Mouse (Mus musculus) lung, embryonic 14.5 days (tissue): Measurements from ENCODE around the gene Arf3. TPM values are rescaled to one million over a fixed set of nuclear protein-coding genes. Genes with fewer than 3 reads are reported as not detected.

Experiments
- ATAC-seq: fragments of 200-750 bp; cut with Nextera tagmentation; 2 replicates; pipeline ENCODE4 v1.8.0; 2017; ENCODE audit warnings: mild to moderate bottlenecking, moderate TSS enrichment, moderate library complexity; ENCODE audit not compliant: insufficient read depth
- DNase-seq: peaks from one replicate; pipeline ENCODE4 v3.0.0-alpha.2; 2015
- H3K27ac ChIP-seq: fragments of 300-500 bp; sonication (generic); 2 replicates; pipeline ENCODE4 v1.5.1; 2014; ENCODE audit warnings: low read depth, mild to moderate bottlenecking, moderate library complexity
- H3K27me3 ChIP-seq: fragments of 300-500 bp; sonication (generic); 2 replicates; pipeline ENCODE4 v1.6.1; 2014; ENCODE audit warnings: low read length, control low read depth; ENCODE audit not compliant: insufficient read depth
- H3K36me3 ChIP-seq: fragments of 300-500 bp; sonication (generic); 2 replicates; pipeline ENCODE4 v1.6.1; 2014; ENCODE audit warnings: control low read depth; ENCODE audit not compliant: insufficient read depth
- H3K4me1 ChIP-seq: fragments of 300-500 bp; sonication (generic); 2 replicates; pipeline ENCODE4 v1.6.1; 2014; ENCODE audit warnings: antibody characterized with exemption, control low read depth; ENCODE audit not compliant: insufficient read depth
- H3K4me2 ChIP-seq: fragments of 300-500 bp; sonication (generic); 2 replicates; pipeline ENCODE4 v1.6.1; 2014; ENCODE audit warnings: mild to moderate bottlenecking
- H3K4me3 ChIP-seq: fragments of 300-500 bp; sonication (generic); 2 replicates; pipeline ENCODE4 v1.5.1; 2014; ENCODE audit warnings: low read depth, low read length
- H3K9ac ChIP-seq: fragments of 300-500 bp; sonication (generic); 2 replicates; pipeline ENCODE4 v1.6.1; 2014
- H3K9me3 ChIP-seq: fragments of 300-500 bp; sonication (generic); 2 replicates; pipeline ENCODE4 v1.6.1; 2016; ENCODE audit warnings: low read depth, low read length, control low read depth
- CTCF ChIP-seq: IDR thresholded peaks from 2 replicates; pipeline ENCODE4 v1.5.1; 2016; ENCODE audit warnings: antibody characterized with exemption, low read depth
- WGBS: fragments of 180-500 bp; shearing (Covaris S2); extraction: QIAGEN DNeasy Blood & Tissue Kit; methylation state at CpG from one replicate; pipeline ENCODE4 v1.1.7; 2014; 5-methylcytosine and 5-hydroxymethylcytosine counted together
- polyA plus RNA-seq: library from polyadenylated mRNA; unstranded; fragments of >200 nt; fragmentation: Nextera tagmentation; extraction: Ambion mirVana; gene quantifications from 2 replicates; pipeline ENCODE4 v1.2.1, GENCODE M21; 2014

The Arf3 gene
- polyA plus RNA-seq, 1 experiment from 2014 or later: 42.5 TPM

DNA sequence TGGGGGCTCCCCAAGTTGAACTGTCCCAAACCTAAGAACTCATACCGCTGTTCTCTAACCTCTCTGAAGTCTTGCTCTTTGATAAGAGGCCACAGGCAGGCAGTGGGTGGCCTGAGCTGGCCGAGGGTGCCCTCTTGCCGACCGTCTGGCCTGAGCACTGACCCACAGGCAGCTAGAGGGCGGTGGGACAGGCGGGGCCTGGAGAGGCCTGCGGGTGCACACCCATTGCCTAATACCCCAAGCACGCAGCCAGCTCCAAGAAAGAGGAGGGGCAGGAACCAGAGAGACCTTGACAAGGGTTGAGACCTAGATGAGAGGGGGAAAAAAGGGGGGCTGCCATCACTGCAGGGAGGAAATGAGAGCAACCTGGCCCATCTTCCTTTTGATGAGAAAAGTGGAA, 17.1 kb upstream of the Arf3 start:
- Histone ChIP-seq H3K27ac (no peak overlapping the region), H3K9me3 (no peaks in the 10 kb centered on the region), H3K36me3 (no peaks in the 10 kb centered on the region), H3K9ac (no peak overlapping the region), H3K27me3 (peaks cover 69% of the 10 kb centered on the region), H3K4me3 (no peak overlapping the region), H3K4me2 (no peak overlapping the region), H3K4me1 (no peaks in the 10 kb centered on the region)
- 1% methylated on average over 8 of the region's 8 CpGs for WGBS
- DNase-seq (no peak), ATAC-seq (no peak)
- no peak for TF ChIP-seq CTCF

- Histone ChIP-seq H3K36me3 (no peaks in the 10 kb centered on the region), H3K27me3 (peaks cover 82% of the 10 kb centered on the region), H3K9ac (no peak overlapping the region), H3K27ac (no peak overlapping the region), H3K9me3 (no peaks in the 10 kb centered on the region), H3K4me3 (no peak overlapping the region), H3K4me1 (no peaks in the 10 kb centered on the region), H3K4me2 (no peak overlapping the region)
- no peak for TF ChIP-seq CTCF
- DNase-seq (no peak), ATAC-seq (no peak)
- 4% methylated on average over 11 of the region's 11 CpGs for WGBS
These were observed 15.8 kb upstream of the Arf3 start for GRCm38 (mm10) chr15:98778806-98779205.

DNA sequence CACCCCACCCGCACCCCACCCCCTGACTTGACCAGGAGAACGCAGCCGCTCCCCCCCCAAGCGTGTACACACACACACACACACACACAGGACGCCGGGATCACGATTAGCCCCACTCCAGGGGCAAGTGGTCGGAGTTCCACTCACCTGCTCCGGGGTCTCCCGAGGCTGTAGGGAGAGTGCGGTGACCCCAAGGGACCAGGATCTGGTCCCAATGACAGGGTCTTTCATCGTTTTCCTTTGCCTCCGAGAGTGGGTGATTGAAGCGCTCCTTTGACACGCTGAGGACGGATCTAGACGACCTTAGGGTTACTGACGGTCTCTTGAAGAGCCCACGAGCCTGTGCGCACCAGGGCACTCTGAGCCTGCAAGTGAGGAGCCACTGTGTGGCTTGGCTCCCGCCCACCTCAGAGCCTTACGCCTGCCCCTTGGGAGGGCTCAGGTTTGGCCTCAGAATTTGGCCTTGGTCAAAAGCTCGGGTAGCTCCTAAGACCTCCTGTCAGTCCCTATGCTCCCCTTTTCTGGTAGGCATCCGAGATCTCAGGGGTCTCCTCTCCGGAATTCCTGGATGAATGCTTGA, 15.3 kb upstream of the Arf3 start:
- no peak overlapping the region for H3K9ac ChIP-seq
- H3K27me3 ChIP-seq: peaks cover 87% of the 10 kb centered on the region
- H3K36me3 ChIP-seq: no peaks in the 10 kb centered on the region
- H3K9me3 ChIP-seq: no peaks in the 10 kb centered on the region
- DNase-seq (no peak), ATAC-seq (no peak)
- no peak overlapping the region for H3K27ac ChIP-seq
- H3K4me2 ChIP-seq: peak overlapping the region; percentile 50
- WGBS: under 1% methylated on average over 25 of the region's 25 CpGs
- H3K4me3 ChIP-seq: peak overlapping the region; percentile 24
- no peaks in the 10 kb centered on the region for H3K4me1 ChIP-seq
- no peak for TF ChIP-seq CTCF

- ATAC-seq (no peak), DNase-seq (no peak)
- no peak for TF ChIP-seq CTCF
- Histone ChIP-seq H3K36me3 (no peaks in the 10 kb centered on the region), H3K4me1 (no peaks in the 10 kb centered on the region), H3K9me3 (no peaks in the 10 kb centered on the region), H3K4me2 (peak within 1 kb of the TSS; percentile 50), H3K4me3 (peak within 1 kb of the TSS; percentile 24), H3K9ac (no peak within 1 kb of the TSS), H3K27me3 (peaks cover 92% of the 10 kb centered on the region), H3K27ac (no peak within 1 kb of the TSS)
- 0% methylated on average over 27 of the region's 33 CpGs for WGBS
These were observed 14.7 kb upstream of the Arf3 start, which contains the start of gene Wnt10b for GRCm38 (mm10) chr15:98777762-98778161. Gene Wnt10b, minus strand, starts transcription at chr15:98778150.

DNA sequence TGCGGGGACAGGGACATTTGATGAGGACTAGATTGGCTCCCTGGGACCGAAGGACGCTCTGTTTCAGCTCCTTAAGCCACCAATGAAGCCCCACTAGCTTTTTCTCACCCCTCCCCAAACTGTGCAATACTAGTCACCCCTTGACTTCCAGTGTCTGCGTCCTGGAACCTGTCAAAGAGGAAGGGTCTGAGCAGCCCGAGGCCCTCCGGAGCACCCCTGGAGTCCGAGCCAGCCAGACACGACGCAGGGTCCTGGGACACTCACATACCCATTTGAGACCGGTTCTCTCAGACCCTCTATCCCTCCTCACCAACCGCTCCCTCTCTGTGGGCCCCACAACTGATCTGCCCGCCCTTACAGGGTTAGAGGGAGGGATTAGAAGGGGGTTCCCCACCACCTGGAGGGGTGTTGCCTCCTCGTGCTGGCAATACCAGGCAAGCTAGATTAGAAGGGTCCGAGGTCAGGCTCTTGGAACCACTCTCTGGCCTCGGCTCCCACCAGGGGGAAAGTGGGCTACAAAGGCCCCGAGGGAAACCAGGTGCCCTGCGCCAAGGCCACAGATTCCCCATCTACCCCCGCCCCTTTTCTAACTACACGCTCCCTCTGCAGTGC, 14.1 kb upstream of the Arf3 start:
- peak overlapping the region; percentile 24; the same call in 1 of the 2 replicates for H3K4me3 ChIP-seq
- H3K4me2 ChIP-seq: peak overlapping the region; percentile 44
- H3K9ac ChIP-seq: no peak overlapping the region
- TF ChIP-seq CTCF: no peak
- no peaks in the 10 kb centered on the region for H3K9me3 ChIP-seq
- H3K27me3 ChIP-seq: peaks cover 99% of the 10 kb centered on the region
- DNase-seq (no peak), ATAC-seq (no peak)
- H3K4me1 ChIP-seq: peaks cover 3% of the 10 kb centered on the region; the same call in 1 of the 2 replicates
- no peak overlapping the region for H3K27ac ChIP-seq
- WGBS: 3% methylated on average over 19 of the region's 19 CpGs
- no peaks in the 10 kb centered on the region for H3K36me3 ChIP-seq

DNA sequence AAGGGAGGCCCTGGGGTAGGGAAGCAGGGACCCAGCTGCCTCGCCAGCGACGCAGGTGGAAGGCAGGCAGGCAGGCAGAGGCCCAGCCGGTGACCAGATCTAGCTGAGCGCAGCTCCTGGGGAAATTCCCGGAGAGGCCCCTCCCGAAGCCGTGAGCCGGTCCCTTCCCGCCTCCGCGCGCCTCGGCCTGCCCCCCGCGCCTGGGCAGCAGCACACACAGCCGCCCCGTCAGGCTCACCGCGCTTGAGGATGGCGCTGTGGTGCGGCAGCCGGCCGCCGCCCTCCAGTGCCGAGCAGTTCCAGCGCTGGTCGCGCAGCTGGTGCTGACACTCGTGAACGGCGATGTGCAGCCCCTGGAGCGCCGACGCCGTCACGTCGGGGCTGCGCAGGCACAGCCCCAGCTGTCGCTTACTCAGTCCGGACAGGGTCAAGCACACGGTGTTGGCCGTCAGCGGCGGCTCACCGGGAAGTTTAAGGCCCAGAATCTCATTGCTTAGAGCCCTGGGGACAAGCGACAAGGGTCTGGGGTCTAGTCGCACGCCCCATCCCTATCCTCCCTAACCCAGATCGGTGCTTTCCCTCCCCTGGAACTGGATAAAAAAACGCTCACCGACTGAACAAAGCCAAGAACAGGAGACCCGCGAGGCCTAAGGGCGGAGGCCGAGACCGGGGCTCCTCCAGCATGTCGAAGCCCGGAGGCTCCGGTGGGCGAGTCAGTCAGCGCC, 13.4 kb upstream of the Arf3 start:
- H3K9me3 ChIP-seq: no peaks in the 10 kb centered on the region
- H3K4me2 ChIP-seq: peak overlapping the region; percentile 44
- H3K9ac ChIP-seq: peak overlapping the region; percentile 21; the same call in 1 of the 2 replicates
- peak; percentile 60 for DNase-seq
- H3K27me3 ChIP-seq: peaks cover 100% of the 10 kb centered on the region
- ATAC-seq: peak; percentile 43
- H3K36me3 ChIP-seq: no peaks in the 10 kb centered on the region
- H3K27ac ChIP-seq: no peak overlapping the region
- peaks cover 3% of the 10 kb centered on the region; the same call in 1 of the 2 replicates for H3K4me1 ChIP-seq
- TF ChIP-seq CTCF: no peak
- H3K4me3 ChIP-seq: peak overlapping the region; percentile 21
- WGBS: under 1% methylated on average over 62 of the region's 62 CpGs

GRCm38 (mm10) chr15:98775533-98775932, 12.5 kb upstream of the Arf3 start:
- Histone ChIP-seq H3K9me3 (no peaks in the 10 kb centered on the region), H3K4me2 (no peak overlapping the region), H3K4me3 (no peak overlapping the region), H3K36me3 (no peaks in the 10 kb centered on the region), H3K4me1 (peaks cover 3% of the 10 kb centered on the region; the same call in 1 of the 2 replicates), H3K27me3 (peaks cover 96% of the 10 kb centered on the region), H3K9ac (no peak overlapping the region), H3K27ac (no peak overlapping the region)
- ATAC-seq (no peak), DNase-seq (no peak)
- TF ChIP-seq CTCF: no peak
- under 1% methylated on average over 5 of the region's 5 CpGs for WGBS
